Mouse (Mus musculus) left cerebral cortex, adult 9 months (tissue): Measurements from ENCODE around the gene Dbndd1.
A peak's percentile ranks its signal among the peaks of the same experiment; 100 is the strongest.
"Not testable (repeated sequence)": the region's sequence is repeated elsewhere in the genome, so short reads cannot be mapped to it uniquely, and the experiment has no call there.

ENCODE experiments used
- DNase-seq, 2 experiments: peaks; one replicate each; pipeline ENCODE4 v3.0.0; 2022; ENCODE audit warnings: low spot score in 2 of 2

Gene Dbndd1

DNA sequence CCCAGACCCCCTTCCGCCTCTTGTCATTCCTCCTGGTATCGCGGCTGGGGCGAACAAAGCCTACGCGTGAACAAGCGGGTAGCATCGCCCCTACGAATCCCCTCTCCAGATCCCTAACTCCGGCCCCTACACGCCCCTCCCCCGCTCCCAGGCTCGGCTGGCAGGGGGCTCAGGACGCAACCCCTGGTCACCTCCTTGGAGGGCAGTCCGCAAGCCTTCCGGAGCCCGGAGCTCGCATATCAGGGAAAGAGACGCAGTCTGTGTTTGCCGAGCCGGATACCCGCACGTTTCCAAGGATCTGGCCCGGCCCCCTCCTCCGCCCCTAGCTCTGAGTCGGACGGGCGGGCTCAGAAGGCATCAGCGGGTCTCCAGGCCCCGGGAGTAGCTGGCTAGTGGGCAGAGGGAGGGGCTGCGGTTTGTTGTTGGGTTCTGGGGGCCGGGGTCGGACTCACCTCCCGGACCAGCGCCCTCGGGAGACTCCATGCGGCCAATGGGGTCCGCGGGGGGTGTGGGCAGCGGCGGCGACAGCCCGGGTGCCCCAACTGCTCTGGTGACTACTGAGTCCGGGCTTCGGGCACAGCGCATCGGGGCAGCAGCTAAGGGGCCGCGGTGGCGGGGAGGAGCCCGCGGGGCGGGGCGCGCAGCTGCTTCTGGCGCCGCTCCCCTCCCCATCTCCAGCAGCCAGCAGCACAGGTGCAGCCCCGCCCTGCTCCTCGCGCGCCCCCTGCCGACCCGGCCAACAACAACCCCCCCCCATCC, at the start of gene Dbndd1:
TSS of gene Dbndd1 (minus strand) at position 683 of the 759 bp plus-strand sequence.
- DNase-seq = peak in 1 of 2 experiments; percentile 42

DNA sequence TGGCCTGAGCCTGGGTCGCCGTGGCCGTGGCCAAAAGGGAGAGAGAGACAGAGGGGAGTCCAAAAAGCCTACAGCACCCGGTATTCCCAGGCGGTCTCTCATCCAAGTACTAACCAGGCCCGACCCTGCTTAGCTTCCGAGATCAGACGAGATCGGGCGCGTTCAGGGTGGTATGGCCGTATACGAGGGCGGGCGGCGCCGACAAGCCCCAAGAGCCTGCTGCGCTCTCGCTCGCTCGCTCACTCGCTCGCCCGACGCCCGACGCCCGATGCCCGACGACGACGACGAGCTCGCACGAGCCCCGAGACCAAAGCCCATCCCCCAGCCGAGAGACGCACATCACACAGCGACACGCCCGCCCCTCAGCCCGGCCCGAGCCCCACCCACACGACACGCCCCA, 49.0 kb upstream of the Dbndd1 start:
- DNase-seq = not testable (repeated sequence)

DNA sequence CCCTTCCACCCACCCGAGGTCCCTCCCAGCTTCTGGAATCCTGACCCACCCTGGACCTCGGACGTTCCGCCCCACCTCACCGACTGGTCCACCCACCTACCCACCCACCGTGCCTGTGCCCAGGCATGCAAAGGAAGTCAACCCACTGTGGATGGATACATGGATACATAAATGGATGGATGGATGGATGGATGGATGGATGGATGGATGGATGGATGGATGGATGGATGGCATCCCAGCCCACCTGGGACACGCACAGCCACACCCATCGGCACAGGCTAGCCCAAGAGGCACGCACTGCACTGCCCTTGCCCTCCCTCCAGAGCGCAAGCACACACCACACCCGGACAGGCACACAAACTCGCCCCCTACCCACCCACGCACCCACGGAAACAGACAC, 22.4 kb upstream of the Dbndd1 start:
- not testable (repeated sequence) for DNase-seq

DNA sequence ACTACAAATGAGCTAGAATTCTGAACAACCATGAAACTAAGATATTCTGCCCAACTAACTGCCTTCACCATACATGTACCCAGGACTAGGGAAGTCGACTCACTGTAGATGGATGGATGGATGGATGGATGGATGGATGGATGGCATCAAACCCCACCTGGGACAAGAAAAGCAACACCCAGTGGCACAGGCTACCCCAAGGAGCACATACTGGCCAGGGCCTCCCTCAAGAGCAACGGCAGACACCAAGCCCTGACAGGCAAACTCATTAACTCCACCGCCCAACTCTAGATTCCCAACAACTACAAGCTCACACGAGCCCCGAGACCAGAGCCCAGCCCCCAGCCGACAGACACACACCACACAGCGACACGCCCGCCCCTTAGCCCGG, 21.7 kb upstream of the Dbndd1 start:
- DNase-seq = no peak

DNA sequence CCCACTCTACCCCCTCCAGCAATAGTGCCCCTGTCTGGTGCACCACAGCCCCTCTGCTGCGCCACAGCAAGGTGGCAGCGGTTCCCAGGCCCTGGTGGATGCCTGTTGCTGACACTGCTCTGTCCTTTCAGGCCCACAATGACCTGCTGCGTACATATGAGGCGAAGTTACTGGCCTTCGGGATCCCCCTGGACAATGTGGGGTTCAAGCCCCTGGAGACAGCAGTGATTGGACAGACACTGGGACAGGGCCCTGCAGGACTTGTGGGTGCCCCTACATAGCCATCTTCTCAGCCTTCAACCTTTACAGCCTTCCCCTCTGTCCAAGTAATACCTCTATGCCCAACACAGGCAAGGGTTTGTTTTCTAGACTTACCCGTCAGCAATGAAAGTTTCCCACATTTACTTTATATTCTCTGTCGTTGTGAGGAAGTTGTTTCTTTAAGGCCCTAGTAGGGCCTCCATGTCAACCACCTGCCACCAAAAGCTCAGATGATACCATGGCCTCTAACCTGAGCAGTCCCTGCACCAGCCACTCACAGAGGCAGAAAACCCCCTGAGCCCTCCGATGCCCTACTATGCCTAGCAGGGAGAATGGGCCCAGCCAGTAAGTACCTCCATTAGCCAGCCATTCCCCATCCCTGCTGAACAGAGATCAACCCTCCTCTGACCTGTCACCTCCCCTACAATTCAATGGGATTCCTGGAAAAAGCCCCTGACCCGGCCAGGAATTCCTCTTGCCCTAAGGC, 21.2 kb upstream of the Dbndd1 start:
- no peak for DNase-seq

DNA sequence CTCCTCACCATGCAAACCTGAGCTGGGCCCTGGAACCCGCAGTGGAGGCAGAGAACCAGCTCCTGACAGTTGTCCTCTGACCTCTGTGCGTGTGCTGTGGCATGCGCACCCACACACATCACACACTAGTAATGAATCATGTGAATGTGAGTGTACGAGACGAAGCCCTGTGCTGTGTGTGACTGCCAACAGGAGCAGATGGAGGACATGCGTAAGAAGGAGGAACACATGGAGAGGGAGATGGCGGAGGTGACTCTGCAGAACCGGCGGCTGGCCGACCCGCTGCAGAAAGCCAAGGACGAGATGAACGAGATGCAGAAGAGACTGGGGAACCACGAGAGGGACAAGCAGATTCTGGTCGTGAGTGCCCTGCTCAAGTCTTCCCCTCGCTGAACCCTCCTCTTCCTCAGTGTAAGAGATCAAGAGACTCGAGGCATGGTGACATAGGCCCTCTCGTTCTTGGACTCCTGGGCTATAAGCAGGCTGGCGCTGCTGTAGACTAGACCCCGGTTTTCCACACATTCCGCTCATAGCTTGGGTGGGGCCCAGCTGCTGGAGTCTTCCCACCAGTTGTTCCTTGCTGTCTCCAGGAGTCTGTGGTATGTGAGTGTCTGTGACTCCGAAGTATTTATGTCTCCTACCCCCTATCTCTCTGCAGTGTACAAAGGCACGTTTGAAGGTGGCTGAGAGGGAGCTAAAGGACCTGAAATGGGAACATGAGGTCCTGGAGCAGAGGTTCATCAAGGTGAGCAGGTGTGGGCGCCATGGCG, 12.6 kb upstream of the Dbndd1 start:
- peak in 1 of 2 experiments; percentile 48 for DNase-seq

DNA sequence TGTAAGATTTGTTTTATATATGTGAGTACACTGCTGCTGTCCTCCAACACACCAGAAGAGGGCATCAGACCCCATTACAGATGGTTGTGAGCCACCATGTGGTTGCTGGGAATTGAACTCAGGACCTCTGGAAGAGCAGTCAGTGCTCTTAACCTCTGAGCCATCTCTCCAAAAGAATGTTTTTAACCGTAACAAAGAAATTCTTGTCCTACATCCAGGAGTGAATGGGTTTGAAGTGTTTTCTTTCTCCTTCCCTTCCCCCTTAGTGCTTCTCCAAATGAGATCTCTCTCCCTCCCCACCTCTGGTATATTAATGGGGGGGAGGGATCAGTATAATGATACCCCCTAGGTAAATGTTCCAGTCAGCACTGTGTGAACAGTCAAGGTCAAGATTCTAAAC, 4.8 kb upstream of the Dbndd1 start:
- DNase-seq = not testable (repeated sequence)

DNA sequence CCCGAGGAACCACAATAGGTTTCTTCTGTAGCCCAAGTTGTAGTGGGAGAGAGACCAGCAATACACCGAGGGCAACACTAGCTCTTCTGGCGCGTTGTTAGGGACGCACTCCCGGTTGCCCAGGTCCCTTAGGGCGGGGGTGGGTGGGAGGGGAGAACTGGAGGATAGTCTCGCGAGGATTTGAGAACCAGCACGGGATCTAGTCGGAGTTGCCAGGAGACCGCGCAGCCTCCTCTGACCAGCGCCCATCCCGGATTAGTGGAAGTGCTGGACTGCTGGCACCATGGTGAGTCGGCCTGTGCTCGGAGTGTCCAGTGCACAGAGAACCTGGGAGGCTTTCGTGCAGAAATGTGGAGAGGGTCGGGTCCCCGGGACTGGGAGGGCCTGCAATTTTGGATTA, 3.4 kb upstream of the Dbndd1 start, which contains the start of gene Gas8:
TSS of gene Gas8 (plus strand) at position 168 of the 400 bp plus-strand sequence.
- peak; percentile 77 to 91 for DNase-seq

DNA sequence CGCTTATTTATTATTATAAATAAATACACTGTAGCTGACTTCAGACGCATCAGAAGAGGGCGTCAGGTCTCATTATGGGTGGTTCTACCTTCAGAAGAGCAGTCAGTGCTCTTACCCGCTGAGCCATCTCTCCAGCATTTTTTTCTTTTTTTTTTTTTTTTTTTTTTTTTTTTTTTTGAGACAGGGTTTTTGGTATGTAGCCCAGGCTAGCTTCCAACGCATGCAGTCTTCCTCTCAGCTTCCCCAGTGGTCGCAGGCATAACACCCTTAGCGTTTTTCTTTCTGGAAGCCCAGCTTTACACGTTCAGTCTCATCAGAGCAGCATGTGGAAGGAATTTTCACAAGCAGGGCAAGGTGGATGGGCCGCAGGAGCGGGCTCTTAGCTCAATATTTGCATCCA, 2.9 kb upstream of the Dbndd1 start:
- no peak for DNase-seq

DNA sequence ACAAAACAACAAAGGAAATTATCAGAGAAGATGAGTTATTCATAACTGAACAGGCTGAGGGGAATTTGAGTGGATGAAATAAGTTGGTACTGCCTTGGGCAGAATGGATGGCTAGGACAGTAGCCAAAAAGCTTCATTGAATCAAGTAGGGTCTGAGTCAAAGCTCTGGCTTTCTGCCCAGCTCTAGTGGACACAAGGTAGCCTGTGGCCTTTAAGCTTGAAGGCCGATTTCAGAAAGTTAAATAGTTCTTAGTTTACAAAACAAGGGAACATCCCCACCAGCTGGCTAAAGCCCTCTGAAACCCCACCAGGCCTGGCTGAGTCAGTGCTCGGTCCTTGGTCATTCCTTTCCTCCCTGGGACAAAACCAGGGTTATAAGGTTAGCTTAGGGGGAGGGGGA, 1.3 kb upstream of the Dbndd1 start:
- no peak for DNase-seq

DNA sequence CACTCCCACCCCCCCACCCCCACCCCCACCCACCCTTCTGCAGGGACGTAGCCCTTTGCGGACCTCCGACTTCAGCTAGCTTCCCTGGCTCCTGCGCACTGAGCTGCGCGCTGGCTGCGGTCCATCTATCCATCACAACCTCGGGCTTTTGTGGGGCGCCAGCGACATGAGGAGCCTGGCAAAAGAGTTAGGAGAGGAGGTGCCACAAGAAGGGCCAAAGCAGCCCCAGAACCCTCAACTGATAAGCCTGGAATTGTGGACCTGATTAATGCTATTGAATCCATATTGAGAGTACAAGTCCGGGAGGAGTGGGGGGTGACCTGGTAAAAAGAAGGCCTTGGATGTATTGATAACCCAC, 256 bp upstream of the Dbndd1 start:
- DNase-seq = no peak

DNA sequence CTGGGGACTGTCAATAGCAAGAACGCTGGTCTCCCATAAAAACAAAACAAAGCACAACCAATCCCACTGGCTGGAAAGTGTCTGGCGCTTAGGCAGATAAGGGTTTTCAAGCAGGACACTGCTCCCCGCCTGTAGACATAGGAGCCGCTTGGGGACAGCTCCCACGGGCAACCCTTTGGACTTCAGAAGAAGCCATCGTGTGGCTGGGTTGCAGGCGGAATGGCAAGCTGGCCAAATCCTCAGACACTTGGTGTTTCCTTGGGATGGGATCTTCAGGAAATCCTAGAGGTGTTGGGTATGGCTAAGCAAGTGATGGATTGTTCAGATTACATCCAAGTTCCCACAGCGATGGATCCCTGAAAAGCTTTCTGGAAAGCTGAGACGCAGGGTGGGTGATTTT, 1.1 kb downstream of the Dbndd1 start:
- DNase-seq = no peak

DNA sequence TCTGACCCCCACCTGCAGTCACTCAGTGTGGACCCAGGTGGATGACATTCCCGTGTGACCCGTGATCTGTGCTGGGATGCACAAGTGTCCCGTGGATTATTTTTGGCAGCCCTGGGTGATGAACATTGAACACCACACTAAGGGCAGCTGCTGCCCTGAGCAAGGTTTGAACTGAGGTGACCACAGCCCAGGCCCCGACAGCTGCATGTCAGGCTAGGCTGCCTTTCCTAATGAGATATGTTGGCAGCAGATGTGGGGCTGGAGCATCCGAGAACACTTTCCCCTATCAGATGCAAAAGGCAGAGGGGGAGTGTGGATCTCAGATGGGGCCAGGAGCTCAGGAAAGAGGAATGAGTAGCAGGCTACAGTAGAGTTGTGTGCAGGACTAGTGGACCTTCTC, 4.4 kb downstream of the Dbndd1 start:
- no peak for DNase-seq

DNA sequence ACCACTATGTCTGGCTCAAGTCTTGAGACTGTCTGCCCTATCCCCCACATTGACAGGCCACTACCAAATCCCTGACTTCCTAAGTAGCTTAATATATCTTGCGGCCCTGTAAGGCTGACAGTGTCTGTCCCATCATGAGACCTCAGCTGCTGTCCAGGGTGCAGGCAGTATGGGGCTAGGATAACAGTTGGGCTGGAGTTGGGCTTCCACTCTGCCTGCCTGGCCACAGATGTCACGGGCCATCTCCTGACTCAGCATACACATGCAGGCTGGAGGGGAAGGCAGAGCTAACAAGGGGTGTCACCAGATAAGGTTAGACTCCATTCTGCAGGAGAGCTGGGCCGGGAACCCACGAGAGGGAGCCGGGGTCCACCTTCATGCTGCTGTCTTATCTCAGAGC, 8.1 kb downstream of the Dbndd1 start:
- DNase-seq = no peak

DNA sequence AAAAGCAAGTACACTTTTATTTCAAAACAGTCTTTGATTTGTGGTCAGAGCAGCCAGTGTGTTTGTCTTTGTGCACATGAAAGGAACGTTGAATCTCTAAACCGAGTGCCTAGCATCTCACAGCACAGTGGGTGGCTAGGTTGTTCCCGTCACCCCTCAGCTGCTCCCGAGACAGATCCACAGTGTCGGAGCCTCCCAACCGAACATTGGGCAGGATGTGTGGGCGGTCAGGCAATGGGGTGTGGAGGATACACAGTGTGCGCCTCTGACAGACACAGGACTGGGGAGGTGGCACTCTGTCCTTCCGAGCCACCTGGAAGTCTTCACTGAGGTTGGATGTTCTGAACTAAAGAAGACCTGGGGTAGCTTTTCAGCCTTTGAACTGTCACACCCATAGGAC, 9.6 kb downstream of the Dbndd1 start:
- no peak for DNase-seq

DNA sequence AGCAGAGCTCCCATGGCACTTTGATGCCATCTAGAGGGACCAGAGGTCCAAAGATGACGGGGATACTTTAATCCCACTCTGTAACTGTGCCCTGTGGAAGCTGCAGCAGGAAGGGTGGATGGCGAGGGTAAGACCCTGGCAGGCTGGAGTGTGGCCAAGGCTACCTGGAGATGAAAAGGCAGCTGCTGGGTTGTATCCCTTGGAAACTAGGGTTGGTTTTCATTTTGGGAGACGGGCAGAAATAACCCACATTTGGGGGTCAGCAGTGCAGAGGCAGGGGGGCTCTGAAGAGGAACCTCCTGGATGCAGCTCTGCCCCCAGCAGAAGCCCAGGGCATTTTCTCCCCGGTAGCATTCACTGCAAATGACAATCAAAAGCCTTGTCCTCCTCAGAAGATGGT, 10.0 kb downstream of the Dbndd1 start:
- DNase-seq = no peak

DNA sequence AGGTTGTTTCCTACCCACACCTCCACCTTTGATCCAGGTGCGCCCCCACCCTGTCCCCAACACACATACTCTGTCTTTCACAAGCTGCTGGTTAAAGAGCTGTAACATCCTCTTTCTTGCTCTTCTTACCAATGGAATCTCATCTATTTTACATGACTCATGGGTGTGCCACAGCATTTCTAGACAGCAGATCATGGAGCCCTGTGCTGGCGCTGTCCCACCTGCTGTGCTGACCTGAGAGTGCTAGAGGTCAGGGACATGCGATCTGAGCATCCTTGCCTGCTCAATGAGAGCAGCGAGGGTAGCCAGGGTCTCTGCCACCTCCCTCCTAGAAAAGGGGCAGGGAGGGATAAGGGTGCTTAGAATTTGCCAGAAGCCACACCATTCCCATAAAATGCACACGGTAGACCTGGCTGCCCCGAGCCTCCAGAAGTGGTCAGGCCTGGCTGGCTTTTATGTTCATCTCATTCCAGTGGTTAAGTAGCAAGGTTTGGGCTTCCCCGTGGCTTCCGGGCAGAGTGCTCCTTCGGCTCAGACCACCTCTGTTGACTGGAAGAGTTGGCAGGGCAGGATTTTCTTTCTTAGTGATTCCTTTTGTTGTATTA, 10.6 kb downstream of the Dbndd1 start:
- DNase-seq = no peak

DNA sequence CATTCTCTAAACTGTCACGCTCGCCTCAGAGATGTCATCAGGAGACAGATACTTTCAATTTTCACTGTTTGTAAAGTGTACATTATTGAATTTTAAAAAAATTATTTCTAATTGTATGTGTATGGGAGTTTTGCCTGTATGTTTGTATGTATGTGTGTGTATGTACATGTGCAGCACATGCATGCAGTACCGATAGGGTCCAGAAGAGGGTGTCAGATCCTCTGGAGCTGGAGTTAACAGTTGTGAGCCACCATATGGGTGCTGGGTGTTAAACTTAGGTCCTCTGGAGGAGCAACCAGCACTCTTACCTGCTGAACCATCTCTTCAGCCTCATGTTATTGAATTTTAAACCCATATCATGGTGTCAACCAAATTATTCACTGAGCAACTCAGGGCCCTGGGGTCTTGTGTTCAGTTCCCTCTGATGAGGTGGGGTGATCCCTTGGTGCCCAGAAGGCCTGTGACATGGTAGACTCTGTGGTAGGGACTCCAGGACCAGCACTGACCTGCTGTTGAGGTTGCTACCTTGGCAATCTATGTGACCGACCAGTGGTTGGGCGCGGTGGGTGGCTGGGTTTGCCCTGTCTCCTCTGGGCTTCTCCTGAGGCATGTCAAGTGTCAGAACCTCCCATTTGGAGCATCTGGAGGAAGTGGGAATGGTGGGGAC, 11.3 kb downstream of the Dbndd1 start:
- DNase-seq = no peak

DNA sequence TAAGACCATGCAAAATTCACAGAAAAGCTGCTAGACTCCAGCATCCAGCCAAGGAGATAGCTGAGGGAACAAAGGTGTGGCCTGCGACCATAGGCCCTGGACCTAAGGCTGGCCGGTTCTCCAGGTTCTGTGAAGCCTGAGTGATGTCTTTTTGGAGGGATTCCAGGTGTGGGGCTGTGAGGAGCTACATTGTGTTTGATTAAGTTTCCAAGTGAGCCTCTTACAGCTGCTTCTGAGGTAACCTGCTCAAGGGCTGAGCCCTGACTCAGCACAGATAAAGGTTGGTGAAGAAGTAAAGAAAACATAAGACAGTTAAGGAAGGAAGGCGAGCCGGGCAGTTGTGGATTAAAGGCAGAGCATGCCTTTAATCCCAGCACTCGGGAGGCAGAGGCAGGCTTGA, 13.1 kb downstream of the Dbndd1 start:
- DNase-seq = no peak

DNA sequence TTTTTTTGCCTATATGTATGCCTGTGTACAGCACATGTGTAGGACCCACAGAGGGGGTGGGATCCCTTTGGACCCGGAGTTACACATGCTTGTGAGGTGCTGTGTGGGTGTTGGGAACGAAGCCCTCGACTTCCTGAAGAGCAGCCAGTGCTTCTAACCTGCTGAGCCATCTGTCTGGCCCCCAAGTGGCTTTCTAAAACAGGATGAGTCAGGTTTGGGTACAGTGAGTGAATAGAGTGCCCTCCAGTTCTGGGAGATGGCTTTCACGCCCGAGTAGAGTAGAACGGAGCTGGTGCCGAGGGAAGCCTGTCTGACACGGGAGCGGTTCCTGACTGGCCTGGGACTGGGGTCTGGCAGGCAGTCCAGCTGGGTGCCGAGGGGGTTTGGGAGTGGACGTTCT, 15.7 kb downstream of the Dbndd1 start:
- DNase-seq = no peak

DNA sequence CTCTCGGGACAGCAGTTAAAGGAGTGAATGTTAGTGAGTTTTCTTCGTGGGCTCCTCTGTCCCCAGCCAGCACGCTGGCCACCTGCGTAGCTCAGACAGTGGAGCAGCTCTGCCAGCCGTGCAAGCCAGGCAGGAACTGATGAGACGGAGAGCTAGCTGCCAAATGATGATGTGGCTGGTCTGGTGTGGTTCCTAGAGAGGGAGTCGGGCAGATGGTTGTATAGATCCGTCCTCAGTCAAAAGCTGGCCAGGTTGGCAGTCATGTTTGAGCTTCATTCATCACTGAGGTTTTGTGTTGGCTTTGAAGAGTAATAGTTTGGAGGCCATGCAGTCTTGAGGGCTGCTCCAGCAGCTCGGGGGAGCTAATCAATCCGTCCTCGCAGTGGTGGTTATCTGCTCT, 16.3 kb downstream of the Dbndd1 start:
- peak in 1 of 2 experiments; percentile 40 for DNase-seq

DNA sequence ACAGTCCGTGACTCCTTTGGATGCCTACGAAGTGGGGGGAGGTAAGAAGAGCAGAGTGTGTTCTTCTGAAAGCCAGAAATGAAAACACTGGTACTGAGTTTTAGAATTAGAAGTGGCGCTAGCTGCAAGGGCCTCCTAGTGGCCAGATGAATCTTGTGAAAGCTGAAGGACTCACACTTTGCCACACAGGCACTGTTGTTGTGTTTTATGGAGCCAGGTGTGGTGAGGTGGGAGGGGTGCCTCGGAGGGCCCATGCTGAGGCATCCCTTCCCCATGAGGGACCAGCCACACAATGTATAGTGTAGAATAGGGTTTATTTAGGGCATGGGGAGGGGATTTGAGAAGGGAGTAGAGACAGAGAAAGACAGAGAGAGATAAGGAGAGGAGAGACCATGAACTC, 17.6 kb downstream of the Dbndd1 start:
- no peak for DNase-seq
